Mouse (Mus musculus): ENCODE results near the gene Kcnip4.

Gene Kcnip4

GRCm38 (mm10) chr5:48583431-48583830 is 941.3 kb downstream of the Kcnip4 start:
- no peak for DNase-seq (ENCODE audit: low spot score in 2 of 2)

GRCm38 (mm10) chr5:48563996-48564587 is 960.6 kb downstream of the Kcnip4 start:
- no peak for DNase-seq (ENCODE audit: low spot score in 2 of 2)

- DNase-seq (ENCODE audit: low spot score in 2 of 2): no peak
Observed at GRCm38 (mm10) chr5:48551753-48552152, 973.0 kb downstream of the Kcnip4 start.

- DNase-seq (ENCODE audit: low spot score in 2 of 2): no peak
Observed at GRCm38 (mm10) chr5:48545825-48546224, 978.9 kb downstream of the Kcnip4 start.

DNA sequence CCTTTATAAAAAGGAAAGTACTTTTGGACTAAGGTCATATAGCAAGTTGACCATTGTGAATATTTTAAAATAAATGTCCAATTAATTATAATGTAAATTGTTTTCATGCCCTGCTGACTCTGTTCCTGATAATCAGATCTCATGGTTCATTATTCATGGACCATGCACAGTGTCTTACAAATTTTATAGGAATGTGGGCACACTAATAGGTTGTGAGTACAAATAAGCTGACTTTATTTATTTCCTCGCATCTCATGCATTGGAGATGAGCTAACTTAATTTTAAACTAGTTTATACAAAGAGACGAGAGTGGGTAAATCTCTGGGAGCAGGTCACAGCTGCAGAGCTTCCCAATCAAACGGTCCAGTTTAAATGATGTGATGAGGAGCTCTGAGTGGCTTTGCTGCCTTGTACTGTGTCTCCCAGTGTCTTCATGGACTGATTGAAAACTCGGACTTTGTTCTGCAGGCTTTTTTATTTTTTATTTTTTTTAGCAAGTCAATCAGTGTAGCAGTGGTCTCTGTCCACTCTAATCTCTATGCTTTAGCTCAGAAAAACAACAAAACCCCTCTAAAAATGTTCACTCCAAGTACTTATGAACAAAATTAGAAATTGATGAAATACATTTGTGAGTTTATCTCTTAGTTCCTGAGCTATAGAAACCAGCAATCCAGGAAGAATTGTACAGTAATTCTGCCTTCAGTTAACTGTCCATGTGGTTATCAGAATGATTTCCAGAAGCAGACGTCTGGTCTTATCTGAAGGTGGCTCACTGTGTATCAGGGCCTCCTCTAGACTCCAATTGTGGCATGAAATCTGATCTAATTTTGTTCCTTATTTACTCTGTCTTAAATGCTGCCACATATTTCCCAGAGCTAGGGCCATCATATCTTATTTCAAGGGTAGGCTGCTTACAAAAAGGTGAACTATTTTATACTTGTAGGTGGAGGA is 979.6 kb downstream of the Kcnip4 start:
- no peak for DNase-seq (ENCODE audit: low spot score in 2 of 2)

- DNase-seq (ENCODE audit: low spot score in 2 of 2): no peak
Observed at GRCm38 (mm10) chr5:48518035-48518434, 1006.7 kb downstream of the Kcnip4 start.

DNA sequence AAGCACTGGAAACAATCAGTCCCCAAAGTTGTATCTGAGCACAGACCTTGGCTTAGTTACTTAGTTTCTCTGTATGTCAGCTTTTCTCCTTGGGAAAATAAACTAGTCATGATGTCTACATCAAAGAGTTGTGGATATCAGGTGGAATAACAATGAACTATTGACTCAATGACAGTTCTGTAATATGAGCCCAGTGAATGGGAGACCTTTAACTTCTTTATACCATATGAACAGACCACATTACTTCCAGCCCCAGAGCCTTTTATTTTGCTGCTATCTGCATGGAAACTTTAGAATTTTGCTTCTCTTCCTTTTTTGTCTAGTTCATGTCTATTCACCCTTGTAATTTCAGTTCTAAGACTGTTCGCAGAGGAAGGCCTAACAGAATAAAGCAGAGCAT is 1011.4 kb downstream of the Kcnip4 start:
- no peak for DNase-seq (ENCODE audit: low spot score in 2 of 2)

DNA sequence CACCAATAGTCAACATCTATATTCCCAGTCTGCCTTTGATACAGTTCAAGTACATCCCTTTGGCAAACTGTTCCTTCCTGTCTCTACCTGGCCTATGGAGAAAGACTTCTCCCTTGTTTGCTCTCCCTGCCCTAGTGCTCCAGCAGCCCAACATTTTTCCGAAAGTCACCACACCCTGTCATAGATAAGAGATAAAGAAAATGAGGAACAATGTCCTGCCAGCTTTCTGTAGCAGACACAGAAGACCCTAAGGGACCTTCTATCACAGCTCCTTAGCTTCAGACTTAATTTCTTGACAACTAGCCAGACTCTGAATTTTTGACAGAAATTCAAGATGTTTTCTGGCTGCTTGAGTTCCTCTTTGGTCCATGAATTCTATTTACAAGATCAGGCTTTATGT is 1013.4 kb downstream of the Kcnip4 start:
- DNase-seq (ENCODE audit: low spot score in 2 of 2): no peak

DNA sequence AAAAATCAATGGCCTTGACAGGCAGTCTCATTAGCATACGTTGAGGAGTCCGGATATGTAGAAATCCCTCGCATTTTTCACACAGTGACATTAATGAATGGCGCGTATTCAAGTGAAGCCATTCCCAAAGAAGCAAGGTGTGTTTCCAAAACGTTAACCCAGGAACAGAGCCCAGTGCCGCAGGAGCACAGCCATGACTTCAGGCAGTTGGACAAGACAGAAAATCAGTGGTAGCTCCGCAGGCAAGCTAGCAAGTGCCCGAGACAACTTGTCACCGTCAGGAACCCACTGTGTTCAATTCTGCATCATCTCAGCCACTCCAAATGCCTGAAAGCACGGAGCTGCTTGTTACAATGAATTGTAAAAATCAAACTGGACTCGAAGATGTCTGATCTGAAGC is 1014.5 kb downstream of the Kcnip4 start:
- DNase-seq (ENCODE audit: low spot score in 2 of 2): no peak

GRCm38 (mm10) chr5:48509194-48509930 is 1015.3 kb downstream of the Kcnip4 start:
- DNase-seq (ENCODE audit: low spot score in 2 of 2): peak; percentile 26 to 46

DNA sequence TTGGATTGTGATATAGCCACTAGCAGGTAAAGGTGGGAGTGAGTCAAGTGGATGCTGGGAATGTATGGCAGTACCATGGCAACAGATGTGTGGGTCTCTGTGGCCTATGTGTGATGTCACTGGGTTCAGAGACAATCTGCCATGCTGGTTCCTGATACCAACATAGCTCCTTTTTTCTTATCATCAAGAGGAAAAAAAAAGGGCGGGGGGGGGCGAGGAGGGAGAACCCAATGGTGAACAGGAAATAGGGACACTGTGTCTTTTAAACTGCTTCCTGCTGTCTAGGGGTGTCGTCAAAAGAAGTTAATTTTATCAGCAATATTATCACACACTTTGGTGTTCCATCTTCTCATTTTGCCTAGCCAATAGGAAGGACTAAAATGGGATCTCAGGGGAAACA is 1021.6 kb downstream of the Kcnip4 start:
- DNase-seq (ENCODE audit: low spot score in 2 of 2): no peak

- no peak for DNase-seq (ENCODE audit: low spot score in 2 of 2)
Observed at GRCm38 (mm10) chr5:48502442-48502841, 1022.3 kb downstream of the Kcnip4 start.

DNA sequence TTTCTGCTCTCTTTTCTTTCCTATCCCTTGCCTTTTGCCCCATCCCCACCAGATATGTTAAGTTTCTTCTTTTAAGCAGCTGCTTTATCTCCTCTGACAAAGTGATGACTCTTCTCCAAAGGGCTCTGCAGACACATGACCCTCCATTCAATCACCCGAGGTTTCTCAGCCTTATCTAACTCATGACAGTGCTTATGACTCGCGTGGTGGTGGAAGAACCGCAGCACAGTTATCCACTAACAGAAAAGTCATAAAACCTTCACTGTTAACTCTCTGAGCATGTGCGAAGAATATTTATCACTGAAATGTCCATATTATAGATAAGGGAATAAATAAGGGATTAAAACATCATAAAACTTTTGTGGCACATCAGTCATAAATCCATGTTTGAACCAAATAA is 1024.5 kb downstream of the Kcnip4 start:
- DNase-seq (ENCODE audit: low spot score in 2 of 2): no peak

GRCm38 (mm10) chr5:48490864-48491477 is 1033.7 kb downstream of the Kcnip4 start:
- DNase-seq (ENCODE audit: low spot score in 2 of 2): no peak

DNA sequence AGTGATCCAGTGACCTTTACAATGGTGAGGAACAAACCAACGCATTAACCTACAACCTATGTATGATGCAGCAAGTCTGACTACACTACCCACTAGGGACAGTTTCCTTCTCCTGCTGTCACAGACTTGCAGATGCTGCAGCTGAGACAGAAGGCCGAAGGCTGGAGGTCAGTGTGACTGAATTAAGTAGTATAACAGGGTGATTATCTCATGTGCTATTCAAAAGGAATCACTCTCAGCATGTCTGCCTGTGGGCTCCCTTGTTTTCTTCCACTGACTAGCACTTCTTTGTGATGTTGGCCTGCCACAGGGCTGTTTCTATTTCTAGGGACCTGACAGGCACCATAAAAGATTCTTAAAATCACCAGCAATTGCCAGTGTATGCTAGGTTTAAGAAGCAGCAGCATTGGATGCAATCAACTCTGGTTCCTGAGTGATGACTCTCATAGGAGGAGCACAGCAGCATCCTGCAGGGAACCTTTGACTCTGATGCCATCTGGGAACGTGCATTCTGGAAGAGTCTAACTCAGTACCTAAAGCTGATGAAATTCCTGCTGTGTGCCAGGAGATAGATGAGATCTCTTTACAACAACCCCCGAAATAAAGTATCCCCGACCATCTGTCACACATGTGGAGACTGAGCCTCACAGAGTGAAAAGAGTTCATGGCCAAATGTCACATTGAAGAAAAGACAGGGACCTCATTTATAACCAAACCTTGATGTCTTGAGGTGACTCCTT is 1035.0 kb downstream of the Kcnip4 start:
- DNase-seq (ENCODE audit: low spot score in 2 of 2): no peak

DNA sequence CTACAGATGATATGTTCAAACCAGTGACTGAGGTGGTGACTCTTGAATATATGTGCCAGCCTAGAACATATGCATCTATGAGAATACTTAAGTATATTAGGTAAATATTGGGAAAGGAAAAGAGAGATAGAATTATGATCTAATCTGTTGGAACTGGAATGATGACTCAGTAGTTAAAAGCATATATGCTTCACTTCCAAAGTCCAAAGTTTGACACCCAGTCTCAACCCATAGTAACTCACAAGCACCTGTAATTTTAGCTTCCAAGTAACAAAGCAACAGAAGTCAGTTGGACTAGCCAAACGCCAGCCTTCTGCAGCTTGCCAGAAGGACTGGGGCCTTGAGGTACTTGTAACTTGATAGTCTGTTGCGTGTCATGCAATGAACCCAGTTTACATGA is 1041.6 kb downstream of the Kcnip4 start:
- no peak for DNase-seq (ENCODE audit: low spot score in 2 of 2)

- no peak for DNase-seq (ENCODE audit: low spot score in 2 of 2)
Observed at GRCm38 (mm10) chr5:48460221-48460620, 1064.5 kb downstream of the Kcnip4 start.

DNA sequence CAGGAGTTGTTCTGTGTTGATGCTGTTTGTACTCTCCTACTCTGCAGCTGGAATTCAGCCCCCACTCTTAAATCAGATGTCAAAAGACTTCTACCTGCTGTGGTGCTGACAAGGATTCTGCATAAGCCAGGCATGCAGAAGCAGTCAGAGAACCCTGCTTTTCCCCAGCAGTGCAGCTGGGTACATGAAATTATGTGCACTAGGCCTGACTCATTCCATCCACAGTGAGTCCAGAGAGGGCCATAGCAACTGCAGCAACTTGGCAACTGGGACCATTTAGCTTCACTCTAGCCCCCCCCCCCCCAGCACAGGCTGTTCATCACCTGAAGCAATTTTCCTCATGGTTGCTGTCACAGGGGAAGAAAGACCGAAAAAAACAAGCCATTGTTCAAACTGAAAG is 1075.8 kb downstream of the Kcnip4 start:
- DNase-seq (ENCODE audit: low spot score in 2 of 2): no peak

- peak; percentile 49 to 65 for DNase-seq (ENCODE audit: low spot score in 2 of 2)
Observed at GRCm38 (mm10) chr5:48430459-48430858, 1094.2 kb downstream of the Kcnip4 start.

DNA sequence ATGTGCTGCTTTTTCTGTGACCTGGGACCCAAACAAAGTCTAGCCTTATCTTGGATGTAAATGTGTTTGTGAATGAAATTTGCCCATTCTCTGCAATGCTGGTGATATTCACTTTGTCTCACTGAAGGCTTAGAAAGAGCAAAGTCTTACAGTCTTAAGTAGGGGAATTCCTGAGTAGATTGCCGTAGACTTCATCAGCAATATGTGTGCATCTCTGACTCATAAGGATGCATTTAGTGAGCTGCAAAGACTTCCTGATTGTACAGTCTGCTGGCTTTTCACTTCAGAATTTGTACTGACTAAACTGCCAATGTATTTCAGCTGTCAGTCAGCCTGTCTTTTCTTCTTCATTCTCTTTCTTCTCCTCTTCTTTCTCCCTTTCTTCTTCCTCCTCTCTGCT is 1102.8 kb downstream of the Kcnip4 start:
- no peak for DNase-seq (ENCODE audit: low spot score in 2 of 2)

DNA sequence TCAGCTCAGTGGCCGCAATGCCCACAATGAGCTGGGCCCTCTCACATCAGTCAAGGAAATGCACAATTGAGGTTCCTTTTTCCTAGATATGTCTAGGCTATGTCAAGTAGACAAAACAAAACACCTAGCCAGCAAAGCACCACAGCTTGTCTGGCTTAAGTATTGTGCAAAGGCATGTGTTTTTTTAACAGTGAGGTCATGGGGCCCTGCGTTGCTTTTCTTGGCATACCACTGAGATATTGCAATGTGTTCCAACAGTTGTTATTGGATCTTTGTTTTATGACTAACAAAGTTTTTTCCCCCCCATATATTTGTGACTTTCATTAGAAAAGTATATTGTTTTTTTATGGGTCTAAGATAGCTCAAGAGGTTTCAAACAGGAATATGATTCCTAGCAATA is 1105.0 kb downstream of the Kcnip4 start:
- DNase-seq (ENCODE audit: low spot score in 2 of 2): no peak
